Mouse (Mus musculus) gastrocnemius, adult 8-10 months (tissue): ENCODE results near the gene Exoc6b. TPM values are rescaled to one million over a fixed set of nuclear protein-coding genes. Genes with fewer than 3 reads are reported as not detected.
A peak's percentile ranks its signal among the peaks of the same experiment; 100 is the strongest.
"Not testable (repeated sequence)": the region's sequence is repeated elsewhere in the genome, so short reads cannot be mapped to it uniquely, and the experiment has no call there.

Experiments used
- DNase-seq, 2 experiments: peaks; one replicate each; pipeline ENCODE4 v3.0.0; 2022; ENCODE audit warnings: low spot score in 2 of 2
- total RNA-seq, 4 experiments: library from RNA; stranded (reverse); gene quantifications; 2 replicates each; pipeline ENCODE4 v1.2.4; 2022

Exoc6b gene
- total RNA-seq, result 10 to 100 TPM; 10.9 to 13.9 (median 13.4) TPM

GRCm38 (mm10) chr6:85069023-85069985 is at the start of gene Exoc6b:
Gene Exoc6b (minus strand): TSS chr6:85069513.
- peak; percentile 67 to 72 for DNase-seq

- DNase-seq, result not testable (repeated sequence)
Measured at GRCm38 (mm10) chr6:85117545-85118511, 48.5 kb upstream of the Exoc6b start.

- DNase-seq, result no peak
Measured at GRCm38 (mm10) chr6:85105033-85105615, 35.8 kb upstream of the Exoc6b start.

GRCm38 (mm10) chr6:85103321-85103720 is 34.0 kb upstream of the Exoc6b start:
- no peak for DNase-seq

GRCm38 (mm10) chr6:85096441-85096840 is 27.1 kb upstream of the Exoc6b start:
- DNase-seq, result no peak

GRCm38 (mm10) chr6:85087425-85087824 is 18.1 kb upstream of the Exoc6b start:
- DNase-seq, result no peak

- DNase-seq, result peak; percentile 14 to 20
Measured at GRCm38 (mm10) chr6:85086645-85087044, 17.3 kb upstream of the Exoc6b start.

GRCm38 (mm10) chr6:85076179-85076720 is 6.9 kb upstream of the Exoc6b start:
- not testable (repeated sequence) for DNase-seq

GRCm38 (mm10) chr6:85074996-85075395 is 5.7 kb upstream of the Exoc6b start:
- DNase-seq, result no peak

GRCm38 (mm10) chr6:85068322-85069022 is 841 bp downstream of the Exoc6b start:
- DNase-seq, result no peak

- no peak for DNase-seq
Measured at GRCm38 (mm10) chr6:85057641-85058040, 11.7 kb downstream of the Exoc6b start.

- no peak for DNase-seq
Measured at GRCm38 (mm10) chr6:85051109-85051508, 18.2 kb downstream of the Exoc6b start.

GRCm38 (mm10) chr6:85046531-85046930 is 22.8 kb downstream of the Exoc6b start:
- DNase-seq, result no peak

- DNase-seq, result no peak
Measured at GRCm38 (mm10) chr6:85044621-85045152, 24.6 kb downstream of the Exoc6b start.

GRCm38 (mm10) chr6:85037677-85038076 is 31.6 kb downstream of the Exoc6b start:
- peak; percentile 17 to 24 for DNase-seq

GRCm38 (mm10) chr6:85029671-85030070 is 39.6 kb downstream of the Exoc6b start:
- no peak for DNase-seq

- DNase-seq, result no peak
Measured at GRCm38 (mm10) chr6:85024403-85024802, 44.9 kb downstream of the Exoc6b start.

- DNase-seq, result no peak
Measured at GRCm38 (mm10) chr6:85017011-85017410, 52.3 kb downstream of the Exoc6b start.

GRCm38 (mm10) chr6:85013906-85014305 is 55.4 kb downstream of the Exoc6b start:
- no peak for DNase-seq

GRCm38 (mm10) chr6:85010397-85010796 is 58.9 kb downstream of the Exoc6b start:
- no peak for DNase-seq
